Mouse (Mus musculus): Measurements from ENCODE around the gene Katnbl1.
A peak's percentile ranks its signal among the peaks of the same experiment; 100 is the strongest.
"Not testable (repeated sequence)": the region's sequence is repeated elsewhere in the genome, so short reads cannot be mapped to it uniquely, and the experiment has no call there.

Katnbl1 gene

GRCm38 (mm10) chr2:112393958-112394357 is 14.9 kb downstream of the Katnbl1 start:
- DNase-seq (ENCODE audit: low spot score in 2 of 2) = no peak

GRCm38 (mm10) chr2:112396649-112397048 is 17.6 kb downstream of the Katnbl1 start:
- no peak for DNase-seq (ENCODE audit: low spot score in 2 of 2)

- DNase-seq (ENCODE audit: low spot score in 2 of 2) = no peak
These were observed 28.0 kb downstream of the Katnbl1 start for GRCm38 (mm10) chr2:112407030-112407429.

GRCm38 (mm10) chr2:112425308-112425707 is 46.3 kb downstream of the Katnbl1 start:
- DNase-seq (ENCODE audit: low spot score in 2 of 2) = no peak

- not testable (repeated sequence) for DNase-seq (ENCODE audit: low spot score in 2 of 2)
These were observed 49.5 kb downstream of the Katnbl1 start for GRCm38 (mm10) chr2:112428534-112428933.

- DNase-seq (ENCODE audit: low spot score in 2 of 2) = no peak
These were observed 50.7 kb downstream of the Katnbl1 start for GRCm38 (mm10) chr2:112429665-112430064.

- DNase-seq (ENCODE audit: low spot score in 2 of 2) = no peak
These were observed 51.4 kb downstream of the Katnbl1 start for GRCm38 (mm10) chr2:112430403-112430802.

- no peak for DNase-seq (ENCODE audit: low spot score in 2 of 2)
These were observed 53.5 kb downstream of the Katnbl1 start for GRCm38 (mm10) chr2:112432523-112432922.

- DNase-seq (ENCODE audit: low spot score in 2 of 2) = no peak
These were observed 54.3 kb downstream of the Katnbl1 start for GRCm38 (mm10) chr2:112433359-112433758.

GRCm38 (mm10) chr2:112436292-112436691 is 57.3 kb downstream of the Katnbl1 start:
- no peak for DNase-seq (ENCODE audit: low spot score in 2 of 2)

- no peak for DNase-seq (ENCODE audit: low spot score in 2 of 2)
These were observed 58.6 kb downstream of the Katnbl1 start for GRCm38 (mm10) chr2:112437589-112437988.

- peak; percentile 56 to 59 for DNase-seq (ENCODE audit: low spot score in 2 of 2)
These were observed 64.5 kb downstream of the Katnbl1 start for GRCm38 (mm10) chr2:112443491-112443890.

- no peak for DNase-seq (ENCODE audit: low spot score in 2 of 2)
These were observed 66.5 kb downstream of the Katnbl1 start for GRCm38 (mm10) chr2:112445511-112445910.

- not testable (repeated sequence) for DNase-seq (ENCODE audit: low spot score in 2 of 2)
These were observed 69.0 kb downstream of the Katnbl1 start for GRCm38 (mm10) chr2:112448046-112448445.

GRCm38 (mm10) chr2:112448510-112449059 is 69.6 kb downstream of the Katnbl1 start:
- no peak for DNase-seq (ENCODE audit: low spot score in 2 of 2)

GRCm38 (mm10) chr2:112449597-112450296 is 70.7 kb downstream of the Katnbl1 start:
- DNase-seq (ENCODE audit: low spot score in 2 of 2) = no peak

- DNase-seq (ENCODE audit: low spot score in 2 of 2) = not testable (repeated sequence)
These were observed 73.5 kb downstream of the Katnbl1 start for GRCm38 (mm10) chr2:112452513-112452912.

- no peak for DNase-seq (ENCODE audit: low spot score in 2 of 2)
These were observed 75.3 kb downstream of the Katnbl1 start for GRCm38 (mm10) chr2:112454125-112454861.

GRCm38 (mm10) chr2:112454862-112455564 is 76.0 kb downstream of the Katnbl1 start, which contains the start of gene Emc7:
Gene Emc7, plus strand, starts transcription at chr2:112454997.
- DNase-seq (ENCODE audit: low spot score in 2 of 2) = peak; percentile 96 to 99

- no peak for DNase-seq (ENCODE audit: low spot score in 2 of 2)
These were observed 81.5 kb downstream of the Katnbl1 start for GRCm38 (mm10) chr2:112460557-112460956.
